Mouse (Mus musculus) cortical plate, adult 2 months (tissue): ENCODE measurements around the gene Fancc.

Source experiments
- CTCF ChIP-seq: fragments of 200-500 bp; IDR thresholded peaks from 2 replicates; pipeline ENCODE4 v1.5.1; 2011; ENCODE audit warnings: mild to moderate bottlenecking, control low read depth, low read length; ENCODE audit not compliant: insufficient read depth; ENCODE audit errors: extremely low read depth
- POLR2A ChIP-seq: fragments of 200-500 bp; IDR thresholded peaks from 2 replicates; pipeline ENCODE4 v1.6.1; 2011; ENCODE audit warnings: mild to moderate bottlenecking, low read length, control low read depth; ENCODE audit not compliant: insufficient read depth; ENCODE audit errors: extremely low read depth

GRCm38 (mm10) chr13:63394304-63395063 is 102.6 kb downstream of the Fancc start:
- TF ChIP-seq CTCF (no peak), POLR2A (no peak)
